Mouse (Mus musculus): ENCODE measurements around the gene Grip1. TPM values are rescaled to one million over a fixed set of nuclear protein-coding genes. Genes with fewer than 3 reads are reported as not detected.
"Not testable (repeated sequence)": the region's sequence is repeated elsewhere in the genome, so short reads cannot be mapped to it uniquely, and the experiment has no call there.

The Grip1 gene
- total RNA-seq, 2 experiments from 2014 or later: not detected

GRCm38 (mm10) chr10:120113482-120113881, 659.9 kb downstream of the Grip1 start:
- DNase-seq; intact Hi-C loops (cut with DNase I): not testable (repeated sequence)

DNA sequence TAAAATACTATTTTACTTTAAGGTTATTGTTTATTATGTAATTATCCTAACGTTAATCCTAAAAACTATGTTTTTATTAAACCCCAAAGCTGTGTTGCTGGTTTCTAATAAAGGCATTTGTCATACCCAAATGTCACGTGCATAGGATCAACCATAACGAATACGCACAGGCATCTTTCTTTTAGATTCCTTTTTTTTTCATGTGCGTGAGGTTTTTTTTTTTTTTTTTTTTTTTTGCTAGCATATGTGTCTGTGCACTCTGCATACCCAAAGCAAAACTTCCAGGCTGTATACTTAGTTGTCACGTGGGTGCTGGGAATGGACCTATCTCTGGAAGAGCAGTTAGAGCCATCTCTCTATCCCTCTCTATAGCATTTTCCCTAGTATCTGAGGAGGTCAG, 660.4 kb downstream of the Grip1 start:
- intact Hi-C loops (cut with DNase I): no loop called here
- no peak for DNase-seq

DNA sequence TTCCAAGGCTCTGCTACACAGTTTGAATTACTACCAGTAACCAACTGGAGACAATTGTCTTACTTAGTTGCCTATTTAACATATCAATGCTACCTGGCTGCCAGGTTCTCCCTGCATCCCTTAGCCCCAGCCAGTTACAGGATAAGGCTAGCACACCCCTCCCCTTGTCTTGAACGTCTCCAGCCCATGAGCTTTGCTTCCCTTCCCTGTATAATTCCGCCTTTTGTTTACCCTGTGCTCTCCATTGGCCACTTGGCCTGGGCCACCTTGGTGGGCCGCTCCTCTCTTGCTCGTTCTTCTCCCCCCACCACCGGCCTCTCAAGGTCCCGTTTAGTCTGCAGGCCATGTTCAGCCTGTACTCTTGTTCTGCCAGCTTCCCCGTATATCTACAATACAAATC, 660.9 kb downstream of the Grip1 start:
- intact Hi-C loops (cut with DNase I): no loop called here

GRCm38 (mm10) chr10:120115249-120115648, 661.6 kb downstream of the Grip1 start:
- DNase-seq: no peak
- intact Hi-C loops (cut with DNase I): no loop called here

More for the DNA sequence above, 660.9 kb downstream of the Grip1 start:
- no peak for DNase-seq

DNA sequence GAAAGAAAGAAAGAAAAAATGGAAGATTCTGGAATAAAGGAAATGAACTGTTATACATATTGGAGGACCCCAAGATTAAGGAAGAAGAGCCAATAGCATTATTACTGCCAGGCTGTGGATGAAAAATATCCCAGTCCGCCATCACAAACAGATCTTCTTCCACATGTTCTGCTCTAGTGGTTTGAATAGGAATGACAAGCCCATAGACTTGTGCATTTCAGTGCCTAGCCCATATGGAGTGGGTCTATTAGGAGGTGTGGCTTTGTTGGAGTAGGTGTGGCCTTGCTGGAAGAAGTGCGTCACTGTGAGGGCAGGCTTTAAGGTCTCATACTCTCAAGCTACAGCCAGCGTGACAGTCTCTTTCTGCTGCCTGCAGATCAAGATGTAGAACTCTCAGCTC, 670.1 kb downstream of the Grip1 start:
- intact Hi-C loops (cut with DNase I): loop anchor here (2.0 to 10.0 kb wide), 3 partner anchors 237 to 479 kb away; no protein-coding TSS in a partner anchor

DNA sequence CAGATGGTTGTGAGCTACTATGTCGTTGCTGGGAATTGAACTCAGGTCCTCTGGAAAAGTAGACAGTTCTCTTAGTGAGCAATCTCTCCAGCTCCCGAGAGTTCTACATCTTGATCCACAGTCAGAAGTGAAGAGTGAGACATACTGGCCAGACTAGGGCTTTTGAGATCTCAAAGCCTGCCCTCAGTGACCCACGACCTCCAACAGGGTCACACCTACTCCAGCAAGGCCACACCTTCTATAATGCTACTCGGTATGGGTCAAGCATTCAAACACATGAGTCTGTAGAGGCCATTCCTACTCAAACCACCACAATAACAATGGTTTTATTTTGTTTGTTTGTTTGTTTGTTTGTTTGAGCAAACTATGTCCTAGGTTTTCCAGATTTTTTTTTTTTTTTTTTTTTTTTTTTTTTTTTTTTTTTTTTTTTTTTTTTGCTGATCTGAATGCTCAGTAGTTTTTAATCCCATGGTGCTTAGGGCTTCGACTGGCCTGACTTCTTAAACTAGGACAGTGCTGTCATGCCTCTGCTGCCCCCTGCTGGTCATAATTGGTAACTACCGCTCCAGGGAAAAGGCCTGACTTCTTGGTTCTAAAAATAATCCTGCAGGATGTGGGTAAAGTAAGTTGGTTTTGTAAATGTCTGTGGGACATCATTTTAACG, 671.3 kb downstream of the Grip1 start:
- DNase-seq: peak; percentile 78 to 81
- intact Hi-C loops (cut with DNase I): loop anchor here (2.0 to 10.0 kb wide), 4 partner anchors 63 to 480 kb away; no protein-coding TSS in a partner anchor

More for the DNA sequence above, 670.1 kb downstream of the Grip1 start:
- no peak for DNase-seq

- DNase-seq: no peak
- intact Hi-C loops (cut with DNase I): loop anchor here (2.0 to 10.0 kb wide), 3 partner anchors 63 to 481 kb away; no protein-coding TSS in a partner anchor
Observed at GRCm38 (mm10) chr10:120125465-120125857, 671.8 kb downstream of the Grip1 start.

GRCm38 (mm10) chr10:120128601-120129277, 675.1 kb downstream of the Grip1 start:
- DNase-seq: no peak
- intact Hi-C loops (cut with DNase I): loop anchor here (5.0 to 10.0 kb wide), 2 partner anchors 66 to 484 kb away; no protein-coding TSS in a partner anchor

DNA sequence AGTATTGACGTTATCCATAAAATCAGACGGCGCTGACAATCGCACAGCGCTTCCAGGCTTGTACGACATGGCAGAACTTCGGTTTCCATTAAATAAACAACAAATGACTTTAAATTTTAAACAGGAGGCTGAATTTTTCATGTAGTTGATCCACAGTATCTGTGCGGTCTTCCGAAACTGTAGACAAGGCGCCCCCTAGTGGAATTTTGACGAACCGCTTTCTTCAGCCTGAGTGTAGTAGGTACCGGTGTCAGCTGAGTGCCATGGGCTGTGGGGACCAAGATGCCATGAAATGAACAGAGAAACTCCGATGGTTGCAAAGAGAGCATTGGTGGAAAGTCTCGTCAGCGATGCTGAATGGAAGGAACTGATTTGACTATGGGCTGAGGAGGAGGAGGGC, 677.0 kb downstream of the Grip1 start:
- intact Hi-C loops (cut with DNase I): no loop called here
- DNase-seq: no peak

- intact Hi-C loops (cut with DNase I): no loop called here
- no peak for DNase-seq
Observed at GRCm38 (mm10) chr10:120133697-120134096, 680.1 kb downstream of the Grip1 start.

DNA sequence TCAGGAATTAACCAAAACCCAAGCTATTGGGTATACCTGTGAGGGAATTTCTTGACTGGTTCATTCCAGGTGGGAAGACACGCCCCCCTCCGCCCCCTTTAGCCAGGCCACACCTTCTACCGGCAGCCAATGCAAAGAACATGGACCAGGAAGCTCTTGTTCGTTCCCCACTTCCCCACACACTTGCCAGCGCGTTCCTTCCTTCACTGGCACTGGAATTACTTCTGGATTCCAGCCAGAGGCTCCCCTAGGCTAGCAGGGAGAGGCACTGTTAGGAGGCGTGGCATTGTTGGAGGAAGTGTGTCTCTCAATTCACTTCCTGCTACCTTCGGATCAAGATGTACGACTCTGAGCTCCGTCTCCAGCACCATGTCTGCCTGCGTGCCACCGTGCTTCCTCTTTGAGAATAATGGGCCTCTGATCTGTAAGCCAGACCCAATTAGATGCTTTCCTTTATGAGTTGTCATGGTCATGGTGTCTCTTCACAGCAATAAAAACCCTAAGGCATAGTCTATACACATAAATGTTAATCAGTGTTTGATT, 682.5 kb downstream of the Grip1 start:
- intact Hi-C loops (cut with DNase I): no loop called here
- no peak for DNase-seq

Other genes with a start within 250 kb of the Grip1 start
- 10 to 100 TPM; 13.8 to 17.9 TPM for gene Cand1, start 213.8 kb upstream of the Grip1 start, total RNA-seq (2021)